Mouse (Mus musculus): ENCODE measurements at regions not wholly inside any gene's neighbourhood (a gene's known extent, or its start where the extent isn't known, plus 50 kb on each side); places are given as distances from the start of the nearest gene placed in this dataset.

GRCm38 (mm10) chr15:51104796-51105195 is 2779.9 kb upstream of the Gm7489 start:
- TF ChIP-seq CTCF (IDR thresholded peaks at IDR 0.05; ENCODE audit: insufficient read depth, low read length), result no peak
- TF ChIP-seq POLR2A (IDR thresholded peaks at IDR 0.05; ENCODE audit: borderline replicate concordance, extremely low read depth, low read depth, low read length), result no peak

Measured in lung, adult 2 months (tissue).